Mouse (Mus musculus): ENCODE results near the gene Papln. TPM values are rescaled to one million over a fixed set of nuclear protein-coding genes. Genes with fewer than 3 reads are reported as not detected.

Papln gene
- 14.2 and 15.4 TPM in 2 replicates for polyA plus RNA-seq (2012; rRNA removed)

- DNase-seq (ENCODE audit: low read depth): no peak
Observed at GRCm38 (mm10) chr12:83763311-83764043, at the start of gene Papln. Papln (plus strand) TSS chr12:83763634.

GRCm38 (mm10) chr12:83713749-83714148, 49.7 kb upstream of the Papln start:
- no peak for DNase-seq (ENCODE audit: low read depth)

DNA sequence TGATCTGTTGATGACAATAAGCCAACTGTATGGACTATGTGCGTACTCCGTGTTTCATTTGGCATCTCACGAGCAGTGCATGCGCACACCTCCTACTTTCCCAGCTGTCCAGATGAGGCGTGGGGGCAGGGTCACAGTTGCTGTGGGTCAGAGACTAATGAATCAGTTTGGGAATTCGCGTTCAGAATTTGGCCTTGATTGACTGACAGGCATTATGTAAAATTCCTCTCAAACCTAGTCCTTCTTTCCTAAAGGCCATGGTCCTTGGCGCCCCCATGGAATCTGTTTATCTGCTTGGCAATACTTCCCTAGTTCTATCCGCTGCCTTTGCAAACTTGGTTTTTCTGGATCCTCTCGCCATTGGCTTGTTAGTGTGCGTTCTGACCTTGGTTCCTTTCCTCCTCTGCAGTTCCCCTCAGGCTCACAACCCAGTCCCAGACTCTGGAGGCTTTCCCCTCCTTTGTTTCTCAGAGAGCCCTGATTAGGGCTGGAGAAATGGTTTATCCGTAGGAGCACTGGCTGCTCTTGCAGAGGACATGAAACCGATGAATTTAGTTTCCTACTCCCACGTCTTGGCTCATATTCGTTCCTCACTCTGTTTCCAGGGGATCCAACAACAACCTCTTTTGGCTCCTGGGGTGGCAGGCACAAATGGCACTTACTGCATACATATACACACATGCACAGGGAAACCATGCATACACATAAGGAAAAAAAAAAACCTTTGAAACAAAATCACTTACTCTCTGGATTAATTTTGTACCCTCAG, 46.8 kb upstream of the Papln start:
- DNase-seq (ENCODE audit: low read depth): no peak

GRCm38 (mm10) chr12:83719431-83719830, 44.0 kb upstream of the Papln start:
- no peak for DNase-seq (ENCODE audit: low read depth)

DNA sequence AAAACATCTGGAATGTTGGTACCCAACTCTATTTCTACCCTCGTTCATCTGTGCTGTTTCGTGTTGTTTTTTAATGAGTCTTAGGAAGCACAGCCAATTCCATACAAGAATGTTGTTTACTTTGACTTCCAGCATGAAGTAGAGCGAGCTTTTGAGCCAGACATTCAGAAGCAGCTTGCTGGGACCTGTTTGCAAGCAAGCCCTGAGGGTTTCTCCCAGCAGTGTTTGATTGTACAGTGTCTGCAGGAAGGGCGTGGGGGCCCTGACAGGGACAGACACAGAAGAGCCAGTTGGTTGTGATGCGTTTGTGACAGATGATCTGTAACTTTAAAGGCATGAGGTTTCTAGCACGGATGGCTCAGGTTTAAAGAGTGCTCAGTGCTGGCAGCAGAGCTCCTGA, 42.2 kb upstream of the Papln start:
- peak; percentile 67 for DNase-seq (ENCODE audit: low read depth)

GRCm38 (mm10) chr12:83723037-83723436, 40.4 kb upstream of the Papln start:
- DNase-seq (ENCODE audit: low read depth): no peak

DNA sequence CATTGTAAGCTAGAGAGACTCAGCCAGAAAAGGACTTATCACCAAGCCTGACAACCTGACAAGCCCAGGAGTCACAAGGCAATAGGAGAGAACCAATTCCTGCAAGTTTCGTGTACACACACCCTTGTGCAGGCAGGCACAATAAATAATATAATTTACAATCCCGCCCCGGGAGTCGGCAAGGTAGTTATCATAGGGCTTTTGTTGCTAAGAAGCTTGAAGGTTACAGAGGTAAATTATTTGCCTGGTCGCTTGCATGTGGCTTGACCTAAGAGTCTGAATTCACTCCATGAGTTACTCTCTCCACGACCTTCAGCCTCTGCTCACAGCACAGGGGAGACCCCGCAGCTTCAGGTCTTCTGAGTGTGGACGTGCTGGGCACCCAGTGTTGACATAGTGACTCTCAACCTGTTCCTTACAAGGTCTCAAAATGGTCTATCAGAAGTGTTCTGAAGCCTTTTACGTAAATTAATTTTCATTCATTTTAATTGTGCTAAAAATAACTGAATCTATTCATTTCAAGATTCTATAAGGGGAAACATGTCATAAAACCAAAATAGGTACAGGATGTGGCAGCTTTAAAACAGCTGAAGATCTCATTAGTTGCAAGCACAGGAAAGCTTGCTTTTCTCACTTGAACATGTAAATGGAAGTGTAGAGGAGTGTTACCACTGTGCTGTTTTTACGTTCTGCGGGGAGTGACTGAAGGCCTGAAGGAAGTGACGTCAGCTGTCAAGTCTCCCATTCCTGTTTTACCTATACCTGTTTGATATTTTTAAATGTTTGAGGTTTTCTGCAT, 36.7 kb upstream of the Papln start:
- no peak for DNase-seq (ENCODE audit: low read depth)

GRCm38 (mm10) chr12:83732225-83732624, 31.2 kb upstream of the Papln start:
- no peak for DNase-seq (ENCODE audit: low read depth)

DNA sequence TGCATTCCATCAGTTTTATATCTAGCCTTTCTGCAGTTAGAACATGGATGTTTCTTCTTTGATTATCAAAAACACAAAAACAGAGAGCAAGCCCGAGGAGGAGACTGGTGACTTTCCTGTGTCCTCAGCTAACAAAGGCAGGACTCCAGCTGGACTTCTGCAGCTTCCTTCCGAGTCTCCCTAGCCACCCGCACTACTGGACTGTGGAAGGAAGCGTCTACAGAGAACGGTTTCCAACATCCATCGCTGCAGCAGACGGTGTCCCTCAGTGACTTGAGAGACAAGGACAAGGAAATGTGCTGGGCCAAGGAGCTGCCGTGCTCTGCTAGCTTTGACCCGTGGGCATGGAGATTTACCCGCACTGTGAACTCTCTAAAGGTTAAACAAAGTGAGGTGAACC, 29.4 kb upstream of the Papln start:
- no peak for DNase-seq (ENCODE audit: low read depth)

- no peak for DNase-seq (ENCODE audit: low read depth)
Observed at GRCm38 (mm10) chr12:83736236-83736635, 27.2 kb upstream of the Papln start.

- no peak for DNase-seq (ENCODE audit: low read depth)
Observed at GRCm38 (mm10) chr12:83738651-83739050, 24.8 kb upstream of the Papln start.

- no peak for DNase-seq (ENCODE audit: low read depth)
Observed at GRCm38 (mm10) chr12:83741722-83742121, 21.7 kb upstream of the Papln start.

GRCm38 (mm10) chr12:83742834-83743233, 20.6 kb upstream of the Papln start:
- no peak for DNase-seq (ENCODE audit: low read depth)

DNA sequence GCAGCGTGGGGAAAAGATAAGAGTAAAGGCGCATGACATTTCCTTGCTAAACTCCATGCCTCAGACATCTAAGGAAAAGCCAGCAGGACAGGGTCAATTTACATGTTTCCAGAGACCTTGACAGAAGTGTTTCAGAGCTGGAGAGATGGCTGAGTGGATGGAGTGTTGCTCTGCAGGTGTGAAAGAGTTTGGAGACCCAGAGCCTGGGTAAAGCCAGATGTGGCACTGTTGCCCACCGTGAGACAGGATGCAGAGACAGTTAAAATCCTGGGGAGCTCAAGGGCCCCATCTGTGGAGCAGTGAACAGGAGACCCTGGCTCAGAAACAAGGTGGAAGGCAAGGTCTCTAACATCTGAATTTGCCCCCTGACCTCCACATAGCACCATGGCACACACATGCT, 19.7 kb upstream of the Papln start:
- no peak for DNase-seq (ENCODE audit: low read depth)

DNA sequence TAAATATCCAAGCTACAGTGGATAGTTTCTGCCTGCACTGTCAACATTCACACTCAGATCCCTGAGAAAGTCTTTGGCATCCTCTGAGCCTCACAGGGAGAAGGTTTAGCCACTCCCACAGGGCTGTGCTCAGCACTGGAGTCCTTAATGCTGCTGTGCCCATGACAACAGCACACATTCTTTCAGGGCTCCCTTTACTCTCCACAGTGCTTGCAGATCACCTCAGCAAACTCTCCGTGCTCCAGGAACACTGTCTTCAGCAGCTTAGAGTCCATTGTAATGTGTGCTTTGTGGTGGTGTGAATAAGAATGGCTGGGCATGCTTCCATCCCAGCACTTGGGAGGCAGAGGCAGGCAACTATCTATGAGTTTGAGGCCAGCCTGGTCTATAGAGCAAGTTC, 14.2 kb upstream of the Papln start:
- no peak for DNase-seq (ENCODE audit: low read depth)

DNA sequence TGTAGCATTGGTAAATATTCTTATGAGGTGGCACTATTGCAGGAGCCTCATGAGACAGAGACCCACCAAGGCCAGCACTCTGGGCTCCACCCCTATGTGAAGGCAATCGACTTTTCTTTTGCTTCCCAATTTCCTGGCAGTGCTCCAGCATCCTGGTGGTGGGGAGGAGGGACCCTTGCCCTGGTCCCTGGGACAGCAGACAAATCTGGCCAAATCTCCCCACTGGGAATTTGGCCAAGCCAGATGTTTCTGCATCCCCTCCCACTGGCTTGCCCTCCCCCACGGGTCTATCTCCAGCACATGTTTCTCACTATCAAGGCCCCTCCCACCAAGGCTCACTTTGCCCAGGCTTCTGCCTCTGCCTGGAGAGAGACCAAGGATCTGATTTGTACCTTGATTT, 10.9 kb upstream of the Papln start:
- no peak for DNase-seq (ENCODE audit: low read depth)

DNA sequence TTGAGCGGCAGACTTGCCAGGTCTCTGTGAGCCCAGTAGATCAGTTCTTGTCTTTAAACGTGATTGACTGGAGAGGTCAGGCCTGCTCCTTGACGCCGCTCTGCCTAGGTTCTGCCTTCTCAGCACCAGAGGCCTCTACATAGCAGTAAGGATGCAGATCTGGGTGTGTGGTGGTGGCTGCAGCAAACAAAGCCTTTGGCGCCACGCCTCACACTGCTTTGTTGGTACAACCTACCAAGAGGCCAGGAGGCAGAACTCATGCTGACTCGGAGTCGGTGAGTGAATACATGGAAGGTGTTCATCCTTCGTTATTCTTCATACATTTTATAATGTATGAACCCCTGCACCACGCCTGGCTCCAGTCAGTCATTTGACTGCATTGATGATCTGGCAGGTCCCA, 4.7 kb upstream of the Papln start:
- no peak for DNase-seq (ENCODE audit: low read depth)

DNA sequence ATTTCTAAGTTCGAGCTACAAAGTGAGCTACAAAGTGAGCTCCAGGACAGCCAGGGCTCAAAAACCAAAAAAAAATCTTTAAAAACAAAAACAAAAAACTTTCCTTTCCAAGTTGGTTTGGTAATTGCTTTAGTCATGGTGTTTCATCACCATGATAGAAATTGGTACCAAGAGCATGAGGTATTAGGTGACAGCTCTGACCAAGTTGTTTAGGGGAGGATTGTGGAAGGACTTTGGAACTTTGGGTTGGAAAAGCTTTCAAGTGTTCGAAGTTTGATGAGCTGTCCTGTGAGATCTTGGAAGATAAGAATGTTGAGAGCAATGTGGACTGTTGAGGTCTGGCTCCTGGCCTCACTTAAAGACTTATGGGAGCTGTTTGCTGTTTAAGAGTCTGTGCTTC, 3.2 kb upstream of the Papln start:
- DNase-seq (ENCODE audit: low read depth): no peak

DNA sequence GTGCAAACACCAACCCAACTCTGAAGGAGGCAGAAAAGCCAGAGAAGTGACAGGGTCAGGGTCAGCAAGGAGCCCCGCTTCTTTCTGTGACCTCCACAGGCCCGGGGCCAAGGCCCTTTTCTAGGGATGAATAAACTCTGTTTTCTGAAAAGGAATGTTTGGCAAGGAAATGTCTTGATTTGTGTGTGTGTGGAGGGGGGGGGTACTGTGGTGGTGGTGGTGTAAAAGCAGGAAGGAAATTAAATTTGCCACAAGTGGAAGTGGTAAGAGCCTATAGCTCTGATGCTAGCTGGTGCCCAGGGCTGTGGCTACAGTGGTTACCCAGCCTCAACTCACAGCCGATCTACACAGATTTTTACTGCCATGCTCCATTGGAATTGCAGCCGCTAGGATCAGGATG, 728 bp upstream of the Papln start:
- DNase-seq (ENCODE audit: low read depth): no peak

- no peak for DNase-seq (ENCODE audit: low read depth)
Observed at GRCm38 (mm10) chr12:83764044-83764365, 571 bp downstream of the Papln start.

DNA sequence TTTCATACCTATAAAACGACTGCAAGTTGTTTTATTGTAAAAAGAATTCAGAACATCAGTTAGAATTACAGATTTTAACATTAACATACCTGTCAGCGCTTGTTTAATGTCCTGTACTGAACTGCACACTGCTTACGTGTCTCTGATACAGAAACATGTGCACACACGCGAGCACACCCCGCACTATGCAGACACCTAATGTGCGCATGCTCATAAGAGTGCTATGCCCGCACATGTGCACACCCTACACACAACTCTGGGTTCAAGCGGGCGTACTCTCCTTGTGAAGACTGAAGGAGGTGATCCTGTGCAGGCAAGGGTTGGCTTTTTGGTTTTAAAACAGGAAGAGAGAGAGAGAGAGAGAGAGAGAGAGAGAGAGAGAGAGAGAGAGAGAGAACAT, 1.1 kb downstream of the Papln start:
- DNase-seq (ENCODE audit: low read depth): no peak

DNA sequence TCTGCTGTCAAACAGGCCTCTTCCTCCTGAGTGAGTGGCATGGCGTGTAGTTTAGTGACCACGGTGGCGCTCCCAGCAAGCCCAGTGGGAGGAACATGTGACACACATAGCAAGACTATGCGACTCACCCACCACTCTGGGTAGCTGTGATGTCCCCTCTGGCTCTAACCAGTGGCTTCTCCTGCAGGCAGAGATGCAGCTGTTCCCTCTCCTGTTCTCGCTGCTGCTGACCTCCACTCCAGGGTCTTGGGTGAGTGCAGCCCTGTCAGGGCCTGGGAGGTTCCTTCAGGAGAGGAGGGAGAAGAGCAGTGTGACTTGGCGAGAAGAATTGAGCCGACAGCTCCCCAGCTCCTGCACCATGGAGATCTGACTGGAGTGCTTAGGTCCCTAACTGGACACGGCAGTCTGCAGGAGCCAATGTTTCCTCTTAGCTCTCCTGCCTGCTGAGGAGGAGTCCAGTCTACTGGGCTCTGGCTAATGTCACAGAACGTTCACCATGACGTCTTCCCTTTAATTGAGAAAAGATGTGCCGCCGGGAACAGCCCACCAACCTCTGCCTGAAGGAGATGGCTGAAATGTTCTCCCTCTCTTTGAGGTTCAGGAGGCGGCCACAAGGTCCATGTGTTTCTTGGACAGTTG, 2.6 kb downstream of the Papln start:
- no peak for DNase-seq (ENCODE audit: low read depth)

Measured in gonadal fat pad, adult 2 months (tissue).